Mouse (Mus musculus) midbrain, embryonic 15.5 days (tissue): ENCODE results near the gene Ssna1. TPM values are rescaled to one million over a fixed set of nuclear protein-coding genes. Genes with fewer than 3 reads are reported as not detected.
A peak's percentile ranks its signal among the peaks of the same experiment; 100 is the strongest.

ENCODE experiments used
- ATAC-seq: fragments of 200-750 bp; cut with Nextera tagmentation; replicated peaks from 2 replicates; pipeline ENCODE4 v1.8.0; 2017; ENCODE audit warnings: moderate TSS enrichment
- H3K27ac ChIP-seq: fragments of 300-500 bp; sonication (generic); 2 replicates; pipeline ENCODE4 v1.5.1; 2015; ENCODE audit warnings: mild to moderate bottlenecking, inconsistent platforms
- H3K27me3 ChIP-seq: fragments of 300-500 bp; sonication (generic); replicated peaks from 2 replicates; pipeline ENCODE4 v1.6.1; 2015; ENCODE audit warnings: inconsistent platforms
- H3K36me3 ChIP-seq: fragments of 300-500 bp; sonication (generic); replicated peaks from 2 replicates; pipeline ENCODE4 v1.6.1; 2015; ENCODE audit warnings: inconsistent platforms
- H3K4me1 ChIP-seq: fragments of 300-500 bp; sonication (generic); 2 replicates; pipeline ENCODE4 v1.6.1; 2015; ENCODE audit warnings: inconsistent platforms
- H3K4me2 ChIP-seq: fragments of 300-500 bp; sonication (generic); 2 replicates; pipeline ENCODE4 v1.6.1; 2015; ENCODE audit warnings: inconsistent platforms, mild to moderate bottlenecking, moderate library complexity
- H3K4me3 ChIP-seq: fragments of 300-500 bp; sonication (generic); 2 replicates; pipeline ENCODE4 v1.5.1; 2015; ENCODE audit warnings: mild to moderate bottlenecking, inconsistent platforms
- H3K9ac ChIP-seq: fragments of 300-500 bp; sonication (generic); 2 replicates; pipeline ENCODE4 v1.6.1; 2015; ENCODE audit warnings: mild to moderate bottlenecking, inconsistent platforms
- H3K9me3 ChIP-seq: fragments of 300-500 bp; sonication (generic); 2 replicates; pipeline ENCODE4 v1.6.1; 2016; ENCODE audit warnings: inconsistent platforms
- WGBS: fragments of 180-500 bp; shearing (Covaris S2); methylation state at CpG from one replicate; pipeline ENCODE4 v1.1.7; 2015; ENCODE audit warnings: mixed read lengths; 5-methylcytosine and 5-hydroxymethylcytosine counted together
- polyA plus RNA-seq: library from polyadenylated mRNA; unstranded; fragments of >200 nt; fragmentation: Nextera tagmentation; extraction: Ambion mirVana; gene quantifications from 2 replicates; pipeline ENCODE4 v1.2.1, GENCODE M21; 2015

The Ssna1 gene
- polyA plus RNA-seq, 1 experiment from 2014 or later: 186 TPM

- 74% methylated on average over 5 of the region's 5 CpGs for WGBS
- H3K9ac ChIP-seq: no peak overlapping the region
- H3K27ac ChIP-seq: no peak overlapping the region
- no peak for ATAC-seq
- H3K27me3 ChIP-seq: peaks cover 6% of the 10 kb centered on the region; the same call in 1 of the 2 replicates
- H3K4me1 ChIP-seq: no peaks in the 10 kb centered on the region
- H3K4me2 ChIP-seq: no peak overlapping the region
- H3K9me3 ChIP-seq: no peaks in the 10 kb centered on the region
- H3K36me3 ChIP-seq: no peaks in the 10 kb centered on the region
- H3K4me3 ChIP-seq: no peak overlapping the region
These were observed 37.6 kb downstream of the Ssna1 start for GRCm38 (mm10) chr2:25234551-25235220.

DNA sequence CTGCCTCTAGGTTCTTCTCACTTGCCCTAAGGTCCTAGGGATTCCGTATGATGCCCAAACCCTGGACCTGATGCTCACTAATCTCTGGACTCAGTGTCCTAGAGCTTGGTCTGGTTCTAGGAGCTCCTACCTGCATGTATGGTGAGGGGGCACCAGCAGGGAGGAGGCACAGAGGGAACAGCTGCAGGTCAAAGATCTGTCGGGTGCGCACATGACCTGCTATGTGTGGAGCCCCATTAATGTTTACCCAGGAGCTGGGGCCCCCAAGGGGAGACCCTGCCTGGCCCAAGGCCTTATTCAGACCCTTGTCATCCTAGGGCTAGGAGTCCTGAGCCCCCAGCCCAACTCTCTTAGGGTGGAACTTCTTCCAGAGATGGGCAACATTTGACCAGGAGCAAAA lies 38.2 kb downstream of the Ssna1 start, which contains the start of gene Slc34a3:
Gene Slc34a3 (minus strand): TSS at position 315 of the 400 bp plus-strand sequence.
- Histone ChIP-seq H3K4me3 (no peak within 1 kb of the TSS), H3K36me3 (no peaks in the 10 kb centered on the region), H3K9me3 (no peaks in the 10 kb centered on the region), H3K4me2 (no peak within 1 kb of the TSS), H3K4me1 (0 out of 2 replicates have a peak, but pooled peaks cover under 1% of the 10 kb centered on the region), H3K9ac (no peak within 1 kb of the TSS), H3K27me3 (peaks cover 6% of the 10 kb centered on the region; the same call in 1 of the 2 replicates), H3K27ac (no peak within 1 kb of the TSS)
- ATAC-seq: no peak
- WGBS: 90% methylated on average over 3 of the region's 3 CpGs

- 82% methylated on average over 4 of the region's 4 CpGs for WGBS
- Histone ChIP-seq H3K27me3 (peaks cover 6% of the 10 kb centered on the region; the same call in 1 of the 2 replicates), H3K27ac (no peak overlapping the region), H3K9me3 (no peaks in the 10 kb centered on the region), H3K9ac (no peak overlapping the region), H3K36me3 (no peaks in the 10 kb centered on the region), H3K4me1 (peaks cover 4% of the 10 kb centered on the region; the same call in 1 of the 2 replicates), H3K4me2 (no peak overlapping the region), H3K4me3 (no peak overlapping the region)
- no peak for ATAC-seq
These were observed 38.8 kb downstream of the Ssna1 start for GRCm38 (mm10) chr2:25233421-25233820.

DNA sequence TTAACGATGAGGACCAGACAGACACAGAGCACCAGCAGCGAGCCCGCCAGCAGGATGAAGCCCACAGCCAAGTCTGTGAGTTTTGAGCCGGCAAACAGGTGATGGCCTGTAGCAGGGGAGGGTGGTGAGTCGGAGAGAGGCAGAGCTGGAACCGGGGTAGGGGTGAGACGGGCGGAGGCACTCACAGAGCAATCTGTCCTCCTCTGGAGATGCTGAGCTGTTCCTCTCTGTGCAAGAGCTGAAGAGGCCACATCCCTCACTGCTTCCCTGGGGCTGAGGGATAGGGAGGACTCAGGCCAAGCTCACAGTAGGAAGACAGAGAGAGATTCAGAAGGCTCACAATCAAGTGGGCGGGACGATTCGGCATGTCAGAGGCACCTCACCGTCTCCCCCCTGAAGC lies 41.2 kb downstream of the Ssna1 start:
- H3K27me3 ChIP-seq: peaks cover 6% of the 10 kb centered on the region; the same call in 1 of the 2 replicates
- no peak overlapping the region for H3K4me3 ChIP-seq
- no peak overlapping the region for H3K4me2 ChIP-seq
- H3K9ac ChIP-seq: no peak overlapping the region
- peaks cover 4% of the 10 kb centered on the region for H3K4me1 ChIP-seq
- no peaks in the 10 kb centered on the region for H3K36me3 ChIP-seq
- no peaks in the 10 kb centered on the region for H3K9me3 ChIP-seq
- no peak for ATAC-seq
- WGBS: 49% methylated on average over 12 of the region's 12 CpGs
- H3K27ac ChIP-seq: no peak overlapping the region

- H3K4me1 ChIP-seq: peaks cover 9% of the 10 kb centered on the region
- H3K36me3 ChIP-seq: no peaks in the 10 kb centered on the region
- 81% methylated on average over 7 of the region's 7 CpGs for WGBS
- peaks cover 6% of the 10 kb centered on the region; the same call in 1 of the 2 replicates for H3K27me3 ChIP-seq
- H3K9me3 ChIP-seq: no peaks in the 10 kb centered on the region
- no peak overlapping the region for H3K4me2 ChIP-seq
- H3K4me3 ChIP-seq: no peak overlapping the region
- H3K9ac ChIP-seq: no peak overlapping the region
- no peak for ATAC-seq
- H3K27ac ChIP-seq: no peak overlapping the region
These were observed 41.7 kb downstream of the Ssna1 start for GRCm38 (mm10) chr2:25230581-25230980.

DNA sequence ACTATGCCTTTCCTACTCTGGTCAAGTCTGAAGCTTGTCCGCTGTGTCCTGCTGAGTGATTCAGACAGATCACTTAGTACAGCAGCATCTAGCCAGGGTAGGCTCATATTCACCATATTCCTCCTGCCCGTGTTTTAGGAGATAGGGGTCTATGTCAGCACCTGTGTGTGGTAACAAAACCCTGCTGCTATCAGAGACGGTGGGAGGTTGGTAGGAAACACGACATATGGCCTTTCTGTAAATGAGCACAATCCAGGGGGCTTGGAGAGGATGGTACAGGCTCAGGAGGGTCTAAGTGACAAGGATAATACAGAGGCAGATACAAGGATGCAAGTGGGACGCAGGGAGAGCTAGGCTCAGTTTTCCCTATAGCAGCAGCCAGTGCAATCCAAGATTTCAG lies 42.7 kb downstream of the Ssna1 start:
- peaks cover 12% of the 10 kb centered on the region for H3K4me1 ChIP-seq
- no peak for ATAC-seq
- H3K9me3 ChIP-seq: no peaks in the 10 kb centered on the region
- no peak overlapping the region for H3K4me3 ChIP-seq
- no peak overlapping the region for H3K27ac ChIP-seq
- H3K4me2 ChIP-seq: no peak overlapping the region
- no peaks in the 10 kb centered on the region for H3K27me3 ChIP-seq
- no peaks in the 10 kb centered on the region for H3K36me3 ChIP-seq
- H3K9ac ChIP-seq: no peak overlapping the region
- WGBS: 82% methylated on average over 5 of the region's 5 CpGs

- ATAC-seq: no peak
- Histone ChIP-seq H3K4me3 (no peak overlapping the region), H3K9me3 (no peaks in the 10 kb centered on the region), H3K27me3 (no peaks in the 10 kb centered on the region), H3K36me3 (no peaks in the 10 kb centered on the region), H3K4me2 (peak overlapping the region; percentile 28; the same call in 1 of the 2 replicates), H3K9ac (no peak overlapping the region), H3K27ac (no peak overlapping the region), H3K4me1 (peaks cover 12% of the 10 kb centered on the region)
- WGBS: 67% methylated on average over 6 of the region's 6 CpGs
These were observed 43.2 kb downstream of the Ssna1 start for GRCm38 (mm10) chr2:25228995-25229530.

GRCm38 (mm10) chr2:25228431-25228889 lies 43.8 kb downstream of the Ssna1 start:
- Histone ChIP-seq H3K4me1 (peaks cover 16% of the 10 kb centered on the region), H3K36me3 (no peaks in the 10 kb centered on the region), H3K9me3 (no peaks in the 10 kb centered on the region), H3K4me3 (no peak overlapping the region), H3K27ac (peak overlapping the region; percentile 44), H3K9ac (no peak overlapping the region), H3K4me2 (peak overlapping the region; percentile 28; the same call in 1 of the 2 replicates), H3K27me3 (no peaks in the 10 kb centered on the region)
- WGBS: under 1% methylated on average over 7 of the region's 7 CpGs
- no peak for ATAC-seq

- Histone ChIP-seq H3K4me3 (no peak overlapping the region), H3K36me3 (no peaks in the 10 kb centered on the region), H3K27me3 (no peaks in the 10 kb centered on the region), H3K9ac (no peak overlapping the region), H3K27ac (no peak overlapping the region), H3K4me1 (peaks cover 20% of the 10 kb centered on the region), H3K9me3 (no peaks in the 10 kb centered on the region), H3K4me2 (no peak overlapping the region)
- WGBS: 94% methylated on average over 4 of the region's 4 CpGs
- no peak for ATAC-seq
These were observed 44.8 kb downstream of the Ssna1 start for GRCm38 (mm10) chr2:25227406-25227805.

GRCm38 (mm10) chr2:25226864-25227263 lies 45.4 kb downstream of the Ssna1 start:
- no peak overlapping the region for H3K4me2 ChIP-seq
- no peak overlapping the region for H3K9ac ChIP-seq
- H3K27ac ChIP-seq: no peak overlapping the region
- ATAC-seq: no peak
- H3K27me3 ChIP-seq: no peaks in the 10 kb centered on the region
- H3K9me3 ChIP-seq: no peaks in the 10 kb centered on the region
- 83% methylated on average over 5 of the region's 5 CpGs for WGBS
- no peaks in the 10 kb centered on the region for H3K36me3 ChIP-seq
- no peak overlapping the region for H3K4me3 ChIP-seq
- H3K4me1 ChIP-seq: peaks cover 20% of the 10 kb centered on the region

DNA sequence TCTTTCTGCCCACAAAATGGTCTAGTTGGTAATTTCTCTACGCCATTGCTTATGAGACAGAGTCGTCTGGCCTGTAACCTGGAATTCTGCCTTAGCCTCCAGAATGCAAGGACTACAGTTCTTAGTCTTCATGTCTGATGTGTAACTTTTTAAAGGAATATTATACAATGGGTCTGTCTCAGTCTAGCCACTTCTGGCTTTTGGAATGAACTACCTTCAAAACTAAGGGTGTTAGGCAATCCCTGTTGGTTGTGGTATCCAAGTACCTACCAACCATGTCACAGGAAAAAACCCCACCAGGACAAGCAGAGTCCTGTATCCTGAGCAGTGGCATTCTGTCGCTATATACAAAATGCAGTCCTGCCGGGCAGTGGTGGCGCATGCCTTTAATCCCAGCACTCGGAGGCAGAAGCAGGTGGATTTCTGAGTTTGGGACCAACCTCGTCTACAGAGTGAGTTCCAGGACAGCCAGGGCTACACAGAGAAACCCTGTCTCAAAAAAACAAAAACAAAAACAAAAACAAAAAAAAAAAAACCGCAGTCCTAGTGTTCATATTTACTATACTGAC lies 46.3 kb downstream of the Ssna1 start:
- Histone ChIP-seq H3K9me3 (no peaks in the 10 kb centered on the region), H3K27ac (0 out of 2 replicates have a peak overlapping the region, but pooled peaks have one; percentile 99), H3K36me3 (no peaks in the 10 kb centered on the region), H3K4me3 (no peak overlapping the region; the same call in 1 of the 2 replicates), H3K4me2 (peak overlapping the region; percentile 51; the same call in 1 of the 2 replicates), H3K9ac (no peak overlapping the region), H3K4me1 (peaks cover 20% of the 10 kb centered on the region), H3K27me3 (no peaks in the 10 kb centered on the region)
- ATAC-seq: no peak
- WGBS: 71% methylated on average over 8 of the region's 8 CpGs
